8 mouse cellular contexts compared by ENCODE assay signal in the genomic region with DNA sequence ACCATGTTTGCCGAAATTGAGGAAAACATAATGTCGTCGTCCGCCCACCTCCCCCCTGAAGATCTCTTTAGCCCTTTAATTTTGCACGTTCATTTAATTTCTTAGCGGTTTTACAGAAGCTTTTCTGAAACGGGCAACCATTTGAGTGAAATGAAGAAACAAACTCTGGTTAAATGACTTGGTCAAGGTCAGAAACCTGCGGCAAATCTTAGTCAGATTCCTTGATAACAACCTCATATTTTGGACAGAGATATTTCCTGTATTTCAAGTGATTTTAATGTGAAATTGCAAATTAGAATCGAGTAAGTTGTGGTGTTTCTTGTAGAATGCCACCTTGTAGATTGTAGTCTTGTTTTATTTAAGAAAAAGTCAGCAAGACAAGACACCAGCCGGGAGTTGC. TPM values are rescaled to one million over a fixed set of nuclear protein-coding genes. Genes with fewer than 3 reads are reported as not detected.
DNase-seq lines count a peak whose midpoint lies in the region; ATAC-seq and TF ChIP-seq lines count a peak whose summit lies in the region.

No protein-coding gene starts in this region.

- no peaks in the 10 kb centered on the region for H3K27me3 ChIP-seq in heart, adult 2 months (ENCODE audit: control insufficient read depth, insufficient read depth, low read length)
- H3K27me3 ChIP-seq in forebrain, embryonic 15.5 days: no peaks in the 10 kb centered on the region
- H3K27me3 ChIP-seq in liver, embryonic 15.5 days: peaks cover 15% of the 10 kb centered on the region

- H3K4me1 ChIP-seq in heart, adult 2 months (ENCODE audit: control insufficient read depth, insufficient read depth, low read length): no peaks in the 10 kb centered on the region
- peaks cover 26% of the 10 kb centered on the region for H3K4me1 ChIP-seq in forebrain, embryonic 15.5 days
- H3K4me1 ChIP-seq in liver, embryonic 15.5 days (replicated peaks): peaks cover 18% of the 10 kb centered on the region

- peaks cover 2% of the 10 kb centered on the region; the same call in 1 of the 2 replicates for H3K79me2 ChIP-seq in heart, adult 2 months (replicated peaks; ENCODE audit: control insufficient read depth, insufficient read depth, low read length)

- no peak for TF ChIP-seq POLR2A in heart, adult 2 months (IDR thresholded peaks at IDR 0.05; ENCODE audit: insufficient read depth, low read depth, low read length)

- H3K27ac ChIP-seq in heart, adult 2 months: no peak overlapping the region; the same call in 1 of the 2 replicates
- no peak overlapping the region for H3K27ac ChIP-seq in forebrain, embryonic 15.5 days (replicated peaks)
- no peak overlapping the region for H3K27ac ChIP-seq in liver, embryonic 15.5 days (replicated peaks)

- TF ChIP-seq CTCF in heart, adult 2 months (IDR thresholded peaks at IDR 0.05): no peak

- peak overlapping the region; percentile 72 for H3K4me2 ChIP-seq in forebrain, embryonic 15.5 days (replicated peaks)
- peak overlapping the region; percentile 73 for H3K4me2 ChIP-seq in liver, embryonic 15.5 days

- peaks cover 4% of the 10 kb centered on the region for H3K36me3 ChIP-seq in heart, adult 2 months (ENCODE audit: control insufficient read depth, insufficient read depth, low read length)
- H3K36me3 ChIP-seq in forebrain, embryonic 15.5 days: peaks cover 13% of the 10 kb centered on the region
- peaks cover 30% of the 10 kb centered on the region for H3K36me3 ChIP-seq in liver, embryonic 15.5 days (replicated peaks)

- ATAC-seq in forebrain, embryonic 15.5 days (replicated peaks): no peak
- no peak for ATAC-seq in liver, embryonic 15.5 days (ENCODE audit: insufficient read depth)

- TF ChIP-seq EP300 in heart, adult 2 months (IDR thresholded peaks at IDR 0.05; ENCODE audit: insufficient read depth, low read depth, low read length): no peak

- no peak overlapping the region for H3K9ac ChIP-seq in heart, adult 2 months (ENCODE audit: low read depth, low read length)
- peak overlapping the region; percentile 86; the same call in 1 of the 2 replicates for H3K9ac ChIP-seq in forebrain, embryonic 15.5 days (replicated peaks)
- peak overlapping the region; percentile 75 for H3K9ac ChIP-seq in liver, embryonic 15.5 days

- intact Hi-C loops in heart, adult 2 months (cut with DNase I): loop anchor here (2.0 to 5.0 kb wide), 2 partner anchors 25 to 41 kb away; partner anchors contain the start of gene Timmdc1
- intact Hi-C loops in gastrocnemius, postnatal 14 days (cut with DNase I; ENCODE audit: low total_unique reads): no loop called here

- WGBS in heart, adult 2 months: 13% methylated on average over 10 of the region's 10 CpGs
- 45% methylated on average over 10 of the region's 10 CpGs for WGBS in forebrain, embryonic 15.5 days
- WGBS in liver, embryonic 15.5 days (ENCODE audit: insufficient replicate concordance): 25% methylated on average over 10 of the region's 10 CpGs

- DNase-seq in heart, adult 2 months: no peak
- no peak for DNase-seq in heart, adult 18-20 months
- peak; percentile 13 for DNase-seq in 416B (ENCODE audit: low read depth)
- DNase-seq in right cerebral cortex, postnatal 36 days (ENCODE audit: low spot score in 2 of 2): no peak
- no peak for DNase-seq in adrenal gland, postnatal 10 days
- no peak for DNase-seq in gastrocnemius, postnatal 14 days

- H3K4me3 ChIP-seq in heart, adult 2 months: peak overlapping the region; percentile 82
- peak overlapping the region; percentile 93 for H3K4me3 ChIP-seq in forebrain, embryonic 15.5 days
- peak overlapping the region; percentile 74 for H3K4me3 ChIP-seq in liver, embryonic 15.5 days (replicated peaks)

- H3K9me3 ChIP-seq in forebrain, embryonic 15.5 days: no peaks in the 10 kb centered on the region
- no peaks in the 10 kb centered on the region for H3K9me3 ChIP-seq in liver, embryonic 15.5 days (replicated peaks)

RNA-seq across cellular contexts. Expression of gene Tmem39a, which starts 5.0 kb away (rescaled TPM):
- 10 to 100 TPM; 18.3 to 21.8 TPM for total RNA-seq in heart, adult 2 months (2021)
- 45.3 and 65.2 TPM in 2 replicates for polyA plus RNA-seq in heart, adult 2 months (2012; rRNA removed)
- total RNA-seq in heart, adult 18-20 months (2021): 10 to 100 TPM; 19.1 to 23.9 TPM
- 38.4 and 41.5 TPM in 2 replicates for polyA plus RNA-seq in forebrain, embryonic 15.5 days (2015; fragmentation: Nextera tagmentation; extraction: Ambion mirVana)
- 31.4 and 38.1 TPM in 2 replicates for polyA plus RNA-seq in liver, embryonic 15.5 days (2015; fragmentation: Nextera tagmentation; extraction: Ambion mirVana)
- total RNA-seq in adrenal gland, postnatal 10 days (2021): 10 to 100 TPM; 57.2 to 60.1 TPM
- total RNA-seq in gastrocnemius, postnatal 14 days (2021): 10 to 100 TPM; 17.3 to 19.1 TPM

RNA-seq across cellular contexts. Expression of gene Poglut1, which starts 13.5 kb away (rescaled TPM):
- 10 to 100 TPM; 10.8 to 11.0 TPM for total RNA-seq in heart, adult 2 months (2021)
- 12.9 and 18.0 TPM in 2 replicates for polyA plus RNA-seq in heart, adult 2 months (2012; rRNA removed)
- 10 to 100 TPM; 10.5 to 13.2 TPM for total RNA-seq in heart, adult 18-20 months (2021)
- 66.1 and 66.2 TPM in 2 replicates for polyA plus RNA-seq in forebrain, embryonic 15.5 days (2015; fragmentation: Nextera tagmentation; extraction: Ambion mirVana)
- polyA plus RNA-seq in liver, embryonic 15.5 days (2015; fragmentation: Nextera tagmentation; extraction: Ambion mirVana): 7.1 and 7.6 TPM in 2 replicates
- 10 to 100 TPM; 20.4 to 25.6 TPM for total RNA-seq in adrenal gland, postnatal 10 days (2021)
- total RNA-seq in gastrocnemius, postnatal 14 days (2021): 1 to 10 TPM; 8.3 to 9.0 TPM

RNA-seq across cellular contexts. Expression of gene Timmdc1, which starts 41.1 kb away (rescaled TPM):
- total RNA-seq in heart, adult 2 months (2021): 10 to 100 TPM; 60.4 to 66.1 TPM
- polyA plus RNA-seq in heart, adult 2 months (2012; rRNA removed): 22.2 and 27.0 TPM in 2 replicates
- total RNA-seq in heart, adult 18-20 months (2021): 10 to 100 TPM; 67.1 to 68.3 TPM
- polyA plus RNA-seq in forebrain, embryonic 15.5 days (2015; fragmentation: Nextera tagmentation; extraction: Ambion mirVana): 37.9 and 39.3 TPM in 2 replicates
- 10.2 and 12.4 TPM in 2 replicates for polyA plus RNA-seq in liver, embryonic 15.5 days (2015; fragmentation: Nextera tagmentation; extraction: Ambion mirVana)
- 10 to 100 TPM; 43.5 to 52.7 TPM for total RNA-seq in adrenal gland, postnatal 10 days (2021)
- 10 to 100 TPM; 40.7 to 45.0 TPM for total RNA-seq in gastrocnemius, postnatal 14 days (2021)
